Mouse (Mus musculus): ENCODE measurements at regions not wholly inside any gene's neighbourhood (a gene's known extent, or its start where the extent isn't known, plus 50 kb on each side); places are given as distances from the start of the nearest gene placed in this dataset.

DNA sequence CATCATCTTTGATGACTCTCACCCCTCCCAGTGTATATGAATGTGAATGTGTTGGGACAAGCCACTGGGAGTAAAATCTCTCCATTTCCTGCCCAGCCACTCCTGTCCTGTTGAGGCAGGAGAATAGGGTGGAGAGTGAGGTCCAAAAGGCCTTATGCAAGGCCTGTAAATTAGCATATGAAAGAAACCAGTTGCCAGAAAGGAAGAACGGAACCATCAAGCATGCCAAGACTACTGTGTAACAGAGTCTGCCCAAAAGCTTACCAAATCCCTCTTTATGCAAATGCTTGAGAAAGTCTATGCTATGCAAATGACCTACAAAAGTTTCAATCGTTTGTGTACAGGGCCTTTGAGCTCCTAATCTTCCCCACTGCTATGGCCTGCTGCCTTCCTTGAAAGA, 404.0 kb upstream of the Tbl1xr1 start:
- TF ChIP-seq CTCF (conservative IDR thresholded peaks at IDR 0.05; ENCODE audit: low read length) (no peak), POU5F1 (IDR thresholded peaks at IDR 0.05; ENCODE audit: borderline replicate concordance, low read length) (peak; percentile 34; the same call in 1 of the 2 replicates), NANOG (IDR thresholded peaks at IDR 0.05; ENCODE audit: borderline replicate concordance, low read length) (no peak)

All from E14TG2a.4 (cell line).